Mouse (Mus musculus): ENCODE measurements around the gene Mpped2.
A peak's percentile ranks its signal among the peaks of the same experiment; 100 is the strongest.

The Mpped2 gene

DNA sequence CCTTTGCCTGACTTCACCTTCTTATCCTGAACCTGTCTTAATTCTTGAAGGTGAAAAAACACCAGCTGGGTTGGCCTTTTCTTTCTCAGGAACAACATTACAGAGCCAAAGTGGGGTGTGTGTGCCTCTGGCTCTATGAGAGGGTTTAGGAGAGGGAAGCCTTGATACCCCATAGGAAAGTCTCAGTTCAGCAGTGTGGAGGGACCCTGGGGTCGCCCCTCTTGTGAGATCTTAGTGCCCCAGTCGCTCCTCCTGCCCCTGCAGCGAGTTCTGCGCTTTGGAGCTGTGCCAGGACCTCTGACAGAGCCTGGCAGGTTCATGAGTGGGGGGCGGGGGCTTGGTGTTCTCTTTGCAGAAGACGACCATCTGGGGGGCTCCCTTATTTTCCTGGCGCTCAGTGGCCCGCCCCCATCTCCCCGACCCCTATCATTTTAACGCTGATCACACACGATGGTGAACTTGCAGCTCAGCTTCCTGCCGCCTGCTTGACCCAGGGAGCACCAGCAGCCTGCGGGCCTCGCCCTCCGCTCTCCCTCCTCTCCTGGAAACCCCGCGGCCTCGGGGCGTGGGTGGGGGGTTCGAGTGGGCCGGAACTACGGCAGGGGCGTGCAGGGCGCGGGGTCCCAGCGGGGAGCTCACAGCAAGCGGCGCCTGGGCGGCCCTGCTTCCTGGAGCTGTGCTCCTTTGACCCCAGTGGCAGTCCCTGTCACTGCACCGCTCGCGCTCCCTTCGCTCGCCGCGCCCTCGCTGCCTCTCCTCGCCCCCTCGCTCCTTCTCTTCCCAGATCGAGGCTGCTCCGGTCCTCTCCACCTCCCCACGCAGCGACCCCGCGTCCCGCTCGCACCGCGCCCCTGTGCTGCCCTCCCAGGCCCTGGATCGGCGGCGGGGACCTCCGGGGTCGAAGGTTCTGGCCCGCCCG lies at the start of gene Mpped2:
Gene Mpped2 (plus strand): TSS at position 487 of the 919 bp plus-strand sequence.
- peak; percentile 72 for DNase-seq (ENCODE audit: low read depth, low spot score)

DNA sequence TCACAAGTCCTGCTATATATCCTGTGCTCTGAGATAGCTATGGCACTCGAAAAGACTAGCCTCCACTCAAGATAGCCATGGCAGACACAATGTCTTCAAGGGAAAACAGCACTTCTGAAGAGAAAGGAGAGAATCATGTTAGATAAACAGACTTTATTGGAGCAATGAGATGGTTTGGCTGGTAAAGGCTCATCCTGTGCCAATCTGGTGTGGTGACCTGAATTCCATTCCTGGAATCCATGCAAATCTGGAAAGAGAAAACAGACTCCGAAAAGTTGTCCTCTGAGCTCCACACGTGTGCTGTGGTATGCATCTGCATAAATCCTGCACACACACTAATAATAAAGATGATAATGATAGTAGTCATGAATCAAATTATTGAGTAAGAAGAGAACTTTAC lies 48.3 kb upstream of the Mpped2 start:
- no peak for DNase-seq (ENCODE audit: low read depth, low spot score)

- DNase-seq (ENCODE audit: low read depth, low spot score) = peak; percentile 81
Observed at GRCm38 (mm10) chr2:106649686-106650570, 43.1 kb upstream of the Mpped2 start.

- no peak for DNase-seq (ENCODE audit: low read depth, low spot score)
Observed at GRCm38 (mm10) chr2:106652151-106652550, 40.9 kb upstream of the Mpped2 start.

GRCm38 (mm10) chr2:106652741-106653140 lies 40.3 kb upstream of the Mpped2 start:
- DNase-seq (ENCODE audit: low read depth, low spot score) = no peak

DNA sequence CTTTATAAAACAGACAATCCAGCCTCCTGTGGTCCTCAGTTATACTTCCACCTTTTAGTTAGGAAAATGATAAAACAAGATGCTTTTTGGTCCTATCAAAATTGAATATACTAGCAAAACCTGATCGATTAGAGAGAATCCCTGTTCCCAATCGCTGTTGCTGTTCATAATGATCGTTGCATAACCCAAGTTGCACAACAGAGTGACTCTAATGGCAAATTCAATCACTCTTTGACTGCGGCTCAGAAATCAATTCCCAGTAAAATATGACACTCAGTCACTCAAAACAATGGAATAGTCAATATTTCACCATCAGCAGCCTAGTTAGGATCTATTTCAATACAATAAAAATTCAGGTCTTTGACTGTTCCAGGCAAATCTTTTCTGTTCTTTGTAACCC lies 39.8 kb upstream of the Mpped2 start:
- no peak for DNase-seq (ENCODE audit: low read depth, low spot score)

- peak; percentile 49 for DNase-seq (ENCODE audit: low read depth, low spot score)
Observed at GRCm38 (mm10) chr2:106655271-106655670, 37.8 kb upstream of the Mpped2 start.

DNA sequence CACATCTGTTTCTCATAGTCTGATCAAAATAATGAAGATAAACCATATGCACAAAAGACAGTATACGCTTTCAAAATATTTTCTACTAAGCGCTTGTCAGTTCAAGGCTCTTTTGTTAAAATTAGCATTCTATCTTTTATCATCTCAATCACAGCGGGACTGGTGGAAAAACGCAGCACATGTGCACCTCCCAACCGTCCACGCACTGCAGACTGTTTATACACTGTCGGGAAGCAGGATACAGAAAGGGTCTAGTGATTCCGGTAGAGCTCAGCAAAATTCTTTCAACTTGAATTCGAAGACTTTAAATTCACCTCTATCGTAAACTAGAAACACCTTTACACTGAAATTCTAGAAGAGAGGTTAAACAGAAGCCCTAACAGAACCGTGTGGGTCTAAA lies 27.8 kb upstream of the Mpped2 start:
- DNase-seq (ENCODE audit: low read depth, low spot score) = no peak

DNA sequence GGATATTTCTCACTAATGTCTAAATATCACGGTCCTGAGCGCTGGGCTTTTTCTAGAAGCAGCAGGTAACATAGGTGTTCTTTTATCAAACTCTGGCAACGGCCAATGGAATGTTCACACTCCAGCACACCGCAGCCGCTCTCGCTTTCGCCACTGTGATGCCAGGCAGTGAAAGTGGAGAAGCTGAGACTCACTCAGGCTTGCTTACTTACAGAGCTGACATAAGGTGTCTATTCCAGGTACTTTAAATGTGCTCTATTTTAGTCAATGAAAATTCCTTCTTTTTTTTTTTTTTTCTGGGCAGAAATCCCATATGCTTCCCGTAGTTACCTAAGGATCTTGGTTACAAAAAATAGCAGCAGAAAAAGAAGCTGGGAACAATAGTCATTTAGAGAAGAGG lies 18.8 kb upstream of the Mpped2 start:
- DNase-seq (ENCODE audit: low read depth, low spot score) = no peak

DNA sequence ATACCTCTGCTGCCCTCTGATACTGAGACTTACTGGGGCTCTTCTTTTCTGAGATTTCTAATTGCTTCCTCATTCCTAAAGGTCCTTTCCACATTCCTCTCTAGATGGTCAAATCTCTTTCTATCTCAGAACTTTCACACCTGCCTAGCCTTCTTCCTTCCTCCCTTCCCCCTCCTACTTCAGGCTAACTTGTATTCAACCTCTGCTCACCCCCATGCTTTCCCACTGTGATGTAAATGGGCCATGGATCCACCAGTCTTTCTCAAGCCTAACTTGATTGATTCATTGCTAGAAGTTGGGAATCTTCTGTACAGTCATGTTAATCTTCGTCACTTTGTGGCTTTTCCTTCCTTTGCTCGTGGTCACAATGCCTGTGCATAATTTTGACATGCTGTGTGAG lies 15.6 kb upstream of the Mpped2 start:
- no peak for DNase-seq (ENCODE audit: low read depth, low spot score)

DNA sequence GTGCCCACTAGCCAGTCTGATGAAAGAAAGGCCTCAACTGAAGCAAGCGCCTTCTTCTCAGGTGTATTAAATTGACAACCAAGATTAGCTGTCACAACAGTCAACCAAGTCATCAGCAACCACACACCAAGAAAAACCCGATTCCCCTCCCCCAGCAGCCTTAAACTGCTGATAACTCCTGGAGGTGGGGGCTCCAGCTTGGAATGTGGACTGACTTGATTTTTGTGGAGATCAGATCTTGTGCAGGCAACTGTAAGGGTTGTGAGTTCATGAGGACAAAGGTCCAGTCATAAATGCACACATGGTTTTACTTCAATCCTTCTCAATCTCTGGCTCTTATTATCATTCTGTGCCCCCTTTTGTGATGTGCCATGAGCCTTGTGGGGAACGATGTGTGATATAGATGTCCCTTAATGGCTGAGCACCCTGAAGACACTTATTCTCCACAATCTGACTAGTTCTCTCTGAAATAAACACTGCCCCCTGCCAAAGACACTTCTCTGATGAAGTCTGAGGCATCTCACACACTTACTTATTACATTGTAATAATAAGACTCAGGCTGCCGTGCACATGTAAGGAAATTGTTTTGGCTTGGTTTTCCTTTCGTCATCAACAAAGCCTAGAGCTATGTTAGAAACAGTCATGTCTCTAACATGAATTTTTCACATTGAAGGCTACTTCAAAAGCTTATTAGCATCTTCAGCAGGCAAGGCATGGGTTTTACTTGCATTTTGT lies 13.2 kb upstream of the Mpped2 start:
- no peak for DNase-seq (ENCODE audit: low read depth, low spot score)

GRCm38 (mm10) chr2:106683185-106683831 lies 9.8 kb upstream of the Mpped2 start:
- DNase-seq (ENCODE audit: low read depth, low spot score) = peak; percentile 44

- no peak for DNase-seq (ENCODE audit: low read depth, low spot score)
Observed at GRCm38 (mm10) chr2:106683832-106684231, 9.2 kb upstream of the Mpped2 start.

GRCm38 (mm10) chr2:106691753-106692363 lies 1.2 kb upstream of the Mpped2 start:
- DNase-seq (ENCODE audit: low read depth, low spot score) = no peak

DNA sequence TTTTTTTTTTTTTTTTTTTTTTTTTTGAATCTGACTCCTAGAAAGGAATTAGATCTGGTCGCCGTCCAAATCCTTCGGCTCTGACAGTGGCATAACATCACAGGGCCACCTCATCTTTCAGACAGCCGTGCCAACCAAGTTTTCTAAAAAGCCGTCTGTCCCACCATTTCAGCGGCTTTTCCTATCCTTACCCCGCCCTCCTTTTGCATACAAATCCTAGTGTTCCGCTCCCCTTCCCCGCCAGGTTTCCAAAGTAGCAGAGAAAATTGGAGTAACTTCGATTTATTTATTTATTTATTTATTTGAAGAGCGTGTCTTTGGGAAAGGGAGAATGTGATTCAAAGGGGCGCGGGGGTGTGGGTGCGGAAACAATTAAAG lies 675 bp upstream of the Mpped2 start:
- DNase-seq (ENCODE audit: low read depth, low spot score) = peak; percentile 40

- peak; percentile 73 for DNase-seq (ENCODE audit: low read depth, low spot score)
Observed at GRCm38 (mm10) chr2:106693702-106694566, 865 bp downstream of the Mpped2 start.

DNA sequence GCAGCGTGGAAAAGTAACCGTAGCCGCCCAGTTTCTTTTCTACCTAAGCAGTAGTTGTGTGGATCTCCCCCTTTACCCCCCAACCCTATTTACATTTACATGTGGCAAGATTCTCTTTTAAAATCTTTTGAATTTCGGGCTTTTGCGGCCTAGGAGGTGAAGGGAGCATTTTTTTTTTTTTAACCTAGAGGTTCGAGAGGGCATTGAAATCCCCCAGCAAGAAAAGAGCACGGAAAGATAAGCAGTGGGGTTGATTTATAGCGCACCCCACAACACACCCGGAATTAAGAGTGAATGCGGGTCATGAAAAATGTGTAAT lies 1.5 kb downstream of the Mpped2 start:
- DNase-seq (ENCODE audit: low read depth, low spot score) = no peak

- DNase-seq (ENCODE audit: low read depth, low spot score) = peak; percentile 49
Observed at GRCm38 (mm10) chr2:106694886-106695733, 2.0 kb downstream of the Mpped2 start.

DNA sequence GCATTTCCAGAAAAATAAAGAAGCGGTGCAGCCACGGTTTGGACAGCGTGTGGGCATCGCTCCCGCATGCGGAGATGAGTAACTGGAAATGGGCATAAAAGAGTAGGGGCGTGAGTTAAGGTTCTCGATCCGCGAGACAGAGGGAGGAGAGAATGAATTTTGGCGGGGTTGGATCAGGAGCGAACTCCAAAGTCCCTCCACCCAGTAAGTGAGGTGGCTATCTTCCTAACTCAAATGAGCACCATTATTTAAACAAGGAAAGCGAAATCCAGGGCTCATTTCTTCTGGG lies 2.6 kb downstream of the Mpped2 start:
- DNase-seq (ENCODE audit: low read depth, low spot score) = no peak
